Mouse (Mus musculus): ENCODE measurements around the gene Retreg1. TPM values are rescaled to one million over a fixed set of nuclear protein-coding genes. Genes with fewer than 3 reads are reported as not detected.

The Retreg1 gene
- total RNA-seq, 4 experiments from 2014 or later: 197 to 344 (median 283) TPM

- no peak for DNase-seq (ENCODE audit: low spot score)
Observed at GRCm38 (mm10) chr15:25880192-25880591, 37.2 kb downstream of the Retreg1 start.

- DNase-seq (ENCODE audit: low spot score): no peak
Observed at GRCm38 (mm10) chr15:25882002-25882401, 39.0 kb downstream of the Retreg1 start.

- no peak for DNase-seq (ENCODE audit: low spot score)
Observed at GRCm38 (mm10) chr15:25884416-25884958, 41.5 kb downstream of the Retreg1 start.

- DNase-seq (ENCODE audit: low spot score): no peak
Observed at GRCm38 (mm10) chr15:25886581-25887011, 43.6 kb downstream of the Retreg1 start.

GRCm38 (mm10) chr15:25889927-25890326, 46.9 kb downstream of the Retreg1 start:
- DNase-seq (ENCODE audit: low spot score): no peak

- peak; percentile 31 for DNase-seq (ENCODE audit: low spot score)
Observed at GRCm38 (mm10) chr15:25891556-25891955, 48.6 kb downstream of the Retreg1 start.

- no peak for DNase-seq (ENCODE audit: low spot score)
Observed at GRCm38 (mm10) chr15:25893327-25893726, 50.3 kb downstream of the Retreg1 start.

- DNase-seq (ENCODE audit: low spot score): no peak
Observed at GRCm38 (mm10) chr15:25896783-25897182, 53.8 kb downstream of the Retreg1 start.

GRCm38 (mm10) chr15:25897617-25898016, 54.6 kb downstream of the Retreg1 start:
- DNase-seq (ENCODE audit: low spot score): no peak

- no peak for DNase-seq (ENCODE audit: low spot score)
Observed at GRCm38 (mm10) chr15:25899021-25899420, 56.0 kb downstream of the Retreg1 start.

GRCm38 (mm10) chr15:25900540-25900939, 57.6 kb downstream of the Retreg1 start:
- peak; percentile 78 for DNase-seq (ENCODE audit: low spot score)

- DNase-seq (ENCODE audit: low spot score): no peak
Observed at GRCm38 (mm10) chr15:25902931-25903615, 60.1 kb downstream of the Retreg1 start.

- DNase-seq (ENCODE audit: low spot score): peak; percentile 44
Observed at GRCm38 (mm10) chr15:25904435-25905021, 61.5 kb downstream of the Retreg1 start.

- no peak for DNase-seq (ENCODE audit: low spot score)
Observed at GRCm38 (mm10) chr15:25909783-25910494, 67.0 kb downstream of the Retreg1 start.

- no peak for DNase-seq (ENCODE audit: low spot score)
Observed at GRCm38 (mm10) chr15:25910495-25910865, 67.5 kb downstream of the Retreg1 start.

GRCm38 (mm10) chr15:25910924-25911323, 67.9 kb downstream of the Retreg1 start:
- DNase-seq (ENCODE audit: low spot score): no peak

GRCm38 (mm10) chr15:25912911-25913310, 69.9 kb downstream of the Retreg1 start:
- DNase-seq (ENCODE audit: low spot score): no peak

- no peak for DNase-seq (ENCODE audit: low spot score)
Observed at GRCm38 (mm10) chr15:25913659-25914058, 70.7 kb downstream of the Retreg1 start.

GRCm38 (mm10) chr15:25914160-25914559, 71.2 kb downstream of the Retreg1 start:
- DNase-seq (ENCODE audit: low spot score): no peak

- DNase-seq (ENCODE audit: low spot score): peak; percentile 79
Observed at GRCm38 (mm10) chr15:25915013-25915412, 72.0 kb downstream of the Retreg1 start.

- no peak for DNase-seq (ENCODE audit: low spot score)
Observed at GRCm38 (mm10) chr15:25915574-25916205, 72.7 kb downstream of the Retreg1 start.

GRCm38 (mm10) chr15:25916252-25916651, 73.3 kb downstream of the Retreg1 start:
- no peak for DNase-seq (ENCODE audit: low spot score)
